Mouse (Mus musculus) frontal cortex, adult 2 months (tissue): ENCODE measurements at regions not wholly inside any gene's neighbourhood (a gene's known extent, or its start where the extent isn't known, plus 50 kb on each side); places are given as distances from the start of the nearest gene placed in this dataset.

ENCODE experiments used
- DNase-seq, 2 experiments: peaks; one replicate each; pipeline ENCODE4 v3.0.0; 2022; ENCODE audit warnings: low spot score in 1 of 2; ENCODE audit errors: extremely low spot score in 1 of 2

DNA sequence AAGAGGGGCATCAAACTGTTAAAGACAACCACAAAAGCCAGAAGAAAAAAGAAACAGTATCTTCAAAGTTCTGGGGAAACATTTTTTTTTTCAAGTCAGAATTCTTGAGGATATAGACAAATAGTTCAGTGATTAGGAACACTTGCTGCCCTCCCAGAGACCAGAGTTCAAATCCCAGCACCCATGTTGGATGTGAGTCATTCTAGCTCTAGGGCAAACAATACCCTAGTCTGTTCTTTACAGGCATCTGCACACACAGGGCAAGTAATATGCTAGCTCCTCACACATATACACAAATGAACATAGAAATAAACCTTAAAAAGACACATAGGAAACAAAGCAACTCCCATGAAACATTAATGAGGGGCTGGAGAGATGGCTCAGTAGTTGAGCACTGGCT, 256.8 kb downstream of the Mreg start:
- no peak for DNase-seq

DNA sequence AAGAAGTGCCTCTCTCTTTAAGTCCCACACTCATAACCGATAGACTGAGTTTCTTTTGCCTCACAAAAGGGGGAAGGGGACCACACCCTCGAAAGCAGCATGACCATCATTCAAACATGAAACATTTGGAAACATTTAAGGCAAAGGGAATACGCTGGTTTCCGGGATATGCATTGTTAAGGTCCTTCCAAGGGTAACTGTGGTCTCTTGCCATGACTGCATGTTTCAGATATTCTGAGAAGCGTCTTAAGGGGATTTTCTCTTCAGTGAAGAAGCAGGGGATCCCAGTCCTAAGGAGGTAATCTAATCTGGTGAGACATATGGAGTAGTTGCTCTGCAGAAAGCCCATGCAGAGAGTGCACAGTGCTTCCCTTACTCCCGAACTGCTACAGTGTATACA, 258.8 kb downstream of the Mreg start:
- DNase-seq, result no peak

DNA sequence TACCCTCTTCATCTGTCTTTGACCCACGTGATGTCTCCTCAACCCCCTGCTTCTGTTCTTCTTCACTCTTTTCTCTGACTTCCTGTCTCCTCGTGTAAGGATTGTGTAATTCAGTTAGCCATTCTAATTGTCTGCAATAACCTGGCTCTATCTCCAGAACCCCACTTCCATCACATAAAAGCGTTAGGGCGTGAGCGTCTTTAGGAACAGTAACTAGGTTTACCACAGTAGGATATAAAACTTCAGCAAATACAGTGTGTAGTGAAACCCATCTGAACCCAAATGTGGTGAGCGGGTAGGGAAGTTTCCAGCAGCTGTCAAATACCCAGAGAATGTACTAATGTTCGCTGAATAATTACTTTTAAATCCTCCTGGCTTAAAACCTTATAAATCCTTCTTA, 262.6 kb downstream of the Mreg start:
- DNase-seq, result no peak

DNA sequence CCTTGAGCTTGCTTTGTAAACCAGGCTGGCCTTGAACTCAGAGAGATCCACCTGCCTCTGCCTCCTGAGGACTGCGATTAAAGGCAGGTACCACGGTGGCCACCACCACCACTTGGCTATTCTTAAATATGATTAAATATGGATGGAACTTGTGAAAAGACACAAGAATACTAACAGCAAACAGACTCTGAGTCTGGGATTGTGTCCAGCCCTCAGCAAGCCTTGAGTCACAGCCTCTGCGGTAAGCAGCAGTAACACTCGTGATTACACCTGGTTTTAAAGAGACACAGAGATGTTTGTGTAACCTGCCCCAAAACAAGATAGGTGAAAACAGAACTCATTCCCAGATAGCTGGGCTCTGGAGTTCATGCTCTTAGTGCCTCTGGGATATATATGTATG, 263.4 kb downstream of the Mreg start:
- no peak for DNase-seq

DNA sequence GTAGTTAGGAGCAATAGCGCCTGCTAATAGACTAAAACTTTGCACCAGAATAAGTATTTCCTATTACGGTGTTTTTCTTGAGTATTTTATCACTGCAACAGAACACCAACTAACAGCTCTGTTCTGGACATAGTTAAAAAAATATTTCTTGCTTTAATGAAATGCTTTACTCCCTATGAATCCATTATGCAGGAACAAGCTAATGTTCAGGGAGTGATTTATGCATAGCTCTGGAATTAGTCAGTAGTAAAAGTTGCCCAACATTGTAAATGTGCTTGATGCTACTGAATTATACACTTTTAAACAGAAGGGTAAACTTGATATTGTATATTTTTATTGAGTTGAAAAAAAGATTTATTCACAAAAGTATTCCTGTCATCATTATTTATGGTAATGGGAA, 264.6 kb downstream of the Mreg start:
- DNase-seq, result no peak

DNA sequence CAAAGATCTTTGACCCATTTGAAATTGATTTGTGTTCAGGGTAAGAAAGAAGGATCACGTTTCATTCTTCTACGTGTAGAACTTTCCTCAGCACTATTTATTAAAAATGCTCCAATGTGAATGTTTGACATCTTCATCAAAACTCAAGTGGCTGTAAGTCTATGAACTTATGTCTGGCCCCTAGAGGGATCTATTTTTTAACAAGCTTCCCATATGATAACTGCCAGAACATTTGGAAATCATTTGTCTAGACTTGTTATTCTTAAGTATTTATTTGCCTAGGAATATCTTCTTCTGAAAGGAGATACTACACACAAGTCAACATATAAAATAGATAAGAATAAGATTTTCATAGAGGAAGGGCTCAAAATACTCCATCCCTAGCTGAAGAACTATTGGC, 265.2 kb downstream of the Mreg start:
- no peak for DNase-seq

DNA sequence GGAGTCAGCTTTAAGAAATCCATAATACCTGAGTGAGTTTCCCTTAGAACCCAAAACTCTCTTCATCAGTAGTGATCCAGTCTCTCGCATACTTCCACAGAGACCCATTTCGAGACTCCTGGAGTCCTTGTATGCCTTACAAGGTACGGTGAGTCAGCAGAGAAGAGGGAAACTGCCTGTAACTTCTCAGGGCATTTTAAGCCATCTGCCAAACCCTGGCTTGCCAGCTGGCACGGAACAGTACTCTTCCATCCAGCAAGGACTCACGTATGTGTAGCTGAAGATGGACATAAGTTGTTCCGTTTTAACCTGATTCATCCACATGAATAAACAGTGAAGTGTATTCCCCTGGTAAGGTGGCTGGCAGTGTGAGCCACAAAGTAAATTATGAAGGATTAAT, 267.0 kb downstream of the Mreg start:
- DNase-seq, result peak; percentile 3 to 55

DNA sequence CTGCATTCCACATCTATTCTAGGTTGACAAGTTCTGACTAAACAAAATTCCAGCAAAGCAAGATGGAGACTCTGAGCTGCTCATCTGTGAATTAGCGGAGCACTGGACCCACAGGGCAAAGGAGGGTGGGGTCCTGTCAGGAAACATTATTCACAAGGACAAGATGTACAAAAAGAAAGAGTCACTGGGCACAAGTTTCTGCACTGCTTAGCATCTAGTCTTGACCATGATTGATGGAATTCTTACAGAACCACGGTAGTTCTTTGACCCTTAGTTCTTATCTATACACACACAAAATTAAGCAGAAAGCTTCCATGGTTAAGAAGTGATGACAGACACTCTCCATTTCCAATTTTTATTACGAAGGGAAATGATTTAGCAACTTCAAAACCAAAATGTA, 267.6 kb downstream of the Mreg start:
- DNase-seq, result no peak

DNA sequence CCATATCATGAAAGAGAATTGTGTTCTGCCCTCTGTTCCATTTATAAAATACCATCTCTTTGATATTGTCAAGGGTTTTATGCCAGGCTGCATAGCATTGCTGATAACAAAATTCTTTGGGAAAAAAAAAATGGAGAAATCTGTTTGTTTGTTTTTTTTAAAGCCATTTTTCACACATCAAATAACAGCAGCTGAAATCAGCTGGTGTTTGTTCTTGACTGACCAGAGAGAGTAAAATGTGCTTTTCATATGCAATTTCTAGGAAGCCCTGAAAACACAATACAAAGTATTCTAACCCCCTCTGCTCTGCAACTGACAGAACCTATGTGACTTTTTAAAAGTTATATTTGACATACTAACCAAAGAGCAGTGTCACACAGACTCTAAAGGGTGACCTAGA, 270.0 kb downstream of the Mreg start:
- no peak for DNase-seq

DNA sequence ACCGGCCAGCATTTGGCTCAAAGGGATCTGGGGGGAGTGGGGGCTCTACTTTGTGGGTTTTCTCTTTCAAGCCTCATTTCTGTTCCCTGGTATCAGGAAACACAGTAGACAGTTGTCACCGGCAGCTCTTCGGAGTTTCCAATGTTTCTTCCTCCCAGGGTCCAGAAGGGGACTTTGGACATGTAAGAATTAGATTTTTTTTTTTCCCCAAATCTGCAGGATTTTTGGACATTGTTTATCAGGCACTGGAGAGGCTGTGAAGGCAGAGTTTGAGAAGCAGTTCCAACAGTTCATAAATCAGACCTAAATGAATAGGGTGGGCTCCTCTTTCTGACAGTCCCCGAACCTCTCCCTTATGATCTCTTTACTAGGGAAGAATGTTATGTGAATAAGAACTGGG, 270.4 kb downstream of the Mreg start:
- DNase-seq, result no peak

DNA sequence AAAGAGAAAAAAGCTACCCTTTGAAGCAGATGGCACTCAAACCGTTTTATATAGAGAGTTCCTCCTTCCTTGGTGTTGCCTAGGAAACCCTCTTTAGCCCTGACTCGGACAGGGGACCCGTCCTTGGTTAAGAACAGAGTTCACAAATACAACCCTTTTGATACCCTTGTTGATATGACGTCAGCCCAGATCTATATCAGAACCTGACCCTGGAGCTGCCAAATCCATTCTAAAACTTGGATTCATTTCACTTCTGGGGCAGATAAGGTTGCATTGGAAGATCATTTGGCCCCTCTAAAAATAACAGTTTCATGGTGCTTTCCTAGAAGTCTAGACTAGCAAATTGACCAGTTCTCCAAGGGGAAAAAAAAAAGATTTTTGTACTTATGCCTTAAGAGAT, 271.2 kb downstream of the Mreg start:
- DNase-seq, result no peak

DNA sequence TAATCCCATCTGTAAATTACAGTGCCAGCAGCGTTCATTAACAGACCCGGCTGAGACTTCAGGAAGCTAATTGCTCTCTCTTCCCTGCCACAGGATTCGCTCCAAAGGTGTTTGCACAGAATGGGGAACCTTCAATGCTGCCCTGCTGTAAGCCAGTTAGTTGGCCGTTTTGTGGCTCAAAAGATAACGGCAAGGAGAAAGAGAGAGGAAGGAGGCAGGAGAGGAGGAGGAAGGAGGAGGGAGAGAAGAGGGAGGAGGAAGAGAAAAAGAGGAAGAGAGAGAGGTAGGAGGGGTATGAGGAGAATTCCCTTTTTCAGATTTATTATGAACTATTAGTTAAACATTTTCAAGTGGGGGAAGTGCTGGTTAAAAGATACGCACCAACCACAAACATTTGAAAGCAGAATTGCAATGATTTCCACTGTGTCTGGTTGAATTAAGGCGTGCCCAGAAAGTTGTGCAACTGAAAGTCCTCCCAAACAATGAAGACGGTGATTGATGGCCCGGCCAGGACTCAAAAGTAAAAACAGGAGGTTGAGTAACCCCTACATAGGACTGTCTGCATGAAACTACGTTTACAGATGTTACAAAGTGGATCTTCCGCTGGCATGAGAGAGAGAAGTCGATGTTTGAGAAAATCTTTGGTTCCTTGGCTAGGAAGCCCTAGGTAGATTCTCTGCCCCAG, 273.6 kb downstream of the Mreg start:
- no peak for DNase-seq

DNA sequence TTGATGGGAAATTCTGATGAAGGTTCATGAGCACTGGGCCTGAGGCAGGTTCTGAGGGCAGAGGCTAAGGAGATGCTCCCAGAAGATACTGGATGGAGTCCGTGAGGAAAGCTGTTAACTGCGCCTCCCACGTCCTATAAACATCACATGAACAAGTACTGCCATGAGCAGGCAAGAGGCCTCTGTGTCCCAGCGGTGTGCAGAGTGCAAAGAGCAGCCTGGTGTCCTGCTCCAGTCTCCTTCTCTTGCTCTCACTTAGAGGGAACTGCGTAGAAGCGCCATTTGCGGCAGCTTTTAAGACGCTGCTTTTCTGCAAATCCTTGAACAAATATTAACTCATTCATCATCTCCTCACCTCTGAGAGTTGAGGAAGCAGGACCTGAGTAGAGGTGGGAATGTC, 274.2 kb downstream of the Mreg start:
- DNase-seq, result no peak

DNA sequence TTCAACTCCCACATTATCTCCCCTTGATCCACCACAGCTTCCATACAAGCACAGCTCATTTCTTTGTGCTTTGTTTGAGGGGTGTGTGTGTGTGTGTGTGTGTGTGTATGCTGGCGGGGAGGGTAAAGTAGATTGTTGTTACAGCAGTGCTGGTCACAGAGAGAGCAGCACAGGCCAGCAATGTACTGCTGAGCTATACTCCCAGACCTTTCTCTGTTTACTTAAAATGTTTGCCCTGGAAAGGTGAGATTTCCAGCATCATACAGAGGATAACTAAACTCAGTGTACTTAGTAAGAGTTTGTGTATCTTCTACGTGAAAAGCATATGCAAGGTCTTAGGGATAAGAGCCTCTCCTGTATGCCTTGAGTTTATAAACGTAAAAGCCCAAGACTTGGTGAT, 274.9 kb downstream of the Mreg start:
- no peak for DNase-seq

DNA sequence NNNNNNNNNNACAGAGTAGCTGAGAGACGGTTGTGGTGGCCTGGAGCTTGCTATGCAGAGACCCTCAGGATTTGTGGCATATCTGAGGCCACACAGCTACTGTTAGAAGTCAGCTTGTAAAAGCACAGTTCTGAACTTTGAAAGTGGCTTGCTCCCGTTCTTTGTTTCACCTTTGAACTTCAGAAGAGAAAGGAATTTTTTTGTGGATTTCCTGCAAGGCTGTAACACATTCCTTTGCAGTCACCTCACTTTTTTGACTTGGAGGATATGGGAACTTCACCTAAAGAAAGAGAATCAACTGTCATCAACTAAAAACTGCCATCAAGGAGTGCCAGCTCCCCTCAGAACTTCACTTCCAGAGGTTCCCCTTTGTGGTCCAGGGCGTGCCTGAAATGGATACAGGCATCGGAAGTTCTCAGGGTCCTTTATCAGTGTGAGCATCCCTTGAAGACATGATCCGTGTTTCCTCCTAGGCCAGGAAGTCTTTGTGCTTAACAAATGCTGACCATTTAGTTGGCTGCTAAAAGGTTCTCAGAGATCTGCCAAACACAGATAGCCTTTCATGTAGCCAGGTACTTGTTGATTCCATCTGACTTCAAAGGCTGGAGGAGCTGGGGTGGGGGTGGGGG, 275.5 kb downstream of the Mreg start:
- no peak for DNase-seq

DNA sequence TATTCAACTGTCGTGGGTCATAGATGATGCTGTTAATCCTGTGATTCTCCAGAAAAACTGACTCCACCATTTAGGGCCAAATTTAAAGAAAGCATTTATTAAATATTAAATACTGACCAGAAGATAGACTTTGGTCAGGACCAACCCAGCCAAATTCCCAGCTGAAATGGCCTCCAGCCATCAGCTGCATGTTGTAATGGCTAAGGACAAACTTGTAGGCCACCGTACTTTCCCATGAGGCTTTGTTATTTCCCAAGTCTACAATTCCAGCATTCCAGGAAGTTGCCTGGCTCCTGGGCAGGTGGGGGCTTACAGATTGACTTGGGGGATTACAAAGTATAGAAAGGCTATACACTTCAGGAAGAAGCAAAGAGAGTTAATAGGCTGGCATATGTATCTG, 272.5 kb upstream of the Fn1 start:
- no peak for DNase-seq

DNA sequence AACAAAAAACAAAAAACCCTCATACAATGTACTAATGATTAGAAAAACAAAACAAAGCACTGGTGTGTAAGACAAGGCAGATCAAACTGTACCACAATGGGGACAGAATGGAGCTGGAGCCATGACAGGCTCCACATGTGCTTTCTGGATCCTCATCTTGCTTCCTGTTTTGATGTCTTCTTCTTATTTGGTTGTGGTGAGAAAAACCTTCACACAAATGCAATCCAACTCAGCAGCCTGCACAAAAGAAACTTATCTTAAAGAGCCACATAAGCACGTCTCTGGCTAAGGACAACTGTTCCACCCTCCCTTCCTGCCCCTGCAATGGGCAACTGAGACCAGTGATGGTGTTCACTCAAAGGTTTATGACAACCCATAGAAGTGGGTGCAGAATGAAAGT, 271.9 kb upstream of the Fn1 start:
- no peak for DNase-seq

DNA sequence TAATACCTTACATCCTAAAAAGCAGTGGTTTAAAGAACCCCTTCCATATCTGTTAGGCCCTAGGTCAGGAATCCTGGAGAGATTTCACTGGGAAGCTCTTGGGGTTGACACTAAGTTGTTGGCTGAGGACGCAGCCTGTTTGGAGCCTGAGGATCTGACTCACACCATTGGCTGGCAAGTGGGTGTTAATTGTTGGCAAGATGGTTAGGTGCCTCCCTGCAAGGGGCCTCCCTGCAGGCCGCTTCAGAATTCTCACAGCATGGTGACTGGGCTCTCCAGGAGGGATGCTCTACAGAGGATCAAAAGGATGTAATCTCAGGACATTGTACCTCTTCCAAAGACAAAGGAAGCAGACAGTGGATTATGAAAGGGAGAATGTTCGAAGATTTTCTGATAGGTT, 270.7 kb upstream of the Fn1 start:
- DNase-seq, result no peak

DNA sequence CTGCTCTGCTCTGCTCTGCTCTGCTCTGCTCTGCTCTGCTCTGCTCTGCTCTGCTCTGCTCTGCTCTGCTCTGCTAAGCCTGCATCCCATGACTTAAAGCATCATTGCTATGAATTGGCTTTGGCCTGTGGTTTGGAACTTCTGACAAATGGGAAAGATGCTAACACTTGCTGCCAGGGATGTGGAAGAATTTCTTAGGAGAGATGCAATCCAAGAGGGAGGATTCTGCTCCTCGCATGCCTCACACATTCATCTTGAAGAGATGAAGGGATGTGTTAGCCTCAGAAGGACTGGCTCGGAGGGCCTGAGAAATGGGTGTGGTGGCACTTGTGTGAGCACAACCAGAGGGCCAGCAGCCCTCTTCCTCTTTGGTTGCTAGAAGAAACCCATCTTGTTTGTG, 268.5 kb upstream of the Fn1 start:
- no peak for DNase-seq

DNA sequence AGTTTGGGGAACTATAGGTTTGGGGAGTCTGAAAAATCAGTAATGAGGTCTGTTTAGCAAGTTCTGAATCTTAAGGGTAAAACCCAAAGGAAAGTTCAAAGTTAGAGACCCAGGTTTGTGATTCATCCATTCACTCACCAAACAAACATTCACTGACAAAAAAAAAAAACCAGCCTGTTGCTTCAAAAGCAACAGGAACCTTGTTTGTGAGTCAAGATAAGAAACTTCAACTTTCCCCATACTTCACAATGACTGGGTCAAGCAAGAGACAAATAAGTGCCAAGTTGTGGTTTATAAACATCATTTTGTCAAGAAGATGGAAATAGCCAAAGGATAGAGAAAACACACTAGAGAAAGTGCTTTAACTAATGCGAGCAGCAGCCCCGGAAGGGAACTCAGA, 266.9 kb upstream of the Fn1 start:
- no peak for DNase-seq

DNA sequence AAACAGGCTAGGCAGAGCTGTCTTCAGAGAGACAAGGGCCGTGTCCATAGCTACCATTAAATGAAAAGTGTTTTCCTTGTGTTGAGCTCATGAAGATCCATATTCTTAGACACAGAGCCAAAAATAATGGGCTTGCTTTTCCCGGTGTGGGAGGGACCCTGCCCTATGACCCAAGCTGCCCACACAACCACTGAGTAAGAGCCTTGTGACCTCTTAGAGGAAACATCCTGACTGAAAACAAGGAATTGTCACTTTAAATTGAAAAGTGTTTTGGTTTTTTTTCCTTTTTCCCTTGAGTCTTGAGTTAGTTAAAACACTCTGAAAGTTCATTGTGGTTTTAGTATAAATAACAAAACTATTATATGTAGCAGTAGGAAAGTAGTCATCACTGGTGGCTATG, 264.0 kb upstream of the Fn1 start:
- DNase-seq, result no peak

DNA sequence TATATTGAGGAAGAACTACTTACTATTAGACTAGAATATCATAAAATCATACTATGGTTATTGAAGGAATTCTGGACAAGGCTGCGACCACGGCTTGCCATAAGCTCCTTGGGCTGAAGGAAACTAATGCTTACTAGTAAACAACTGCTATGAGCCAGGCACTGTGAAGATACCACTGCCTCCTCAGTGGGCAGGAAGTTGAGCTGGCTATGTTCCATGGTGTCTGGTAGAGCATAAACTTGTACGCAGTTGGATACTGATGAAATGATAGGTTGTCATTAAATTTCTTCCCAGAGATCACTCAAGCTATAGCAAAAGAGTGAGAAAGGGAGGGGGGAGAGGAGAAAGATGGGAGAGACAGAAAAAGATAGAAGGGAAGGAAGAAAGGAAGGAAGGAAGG, 261.4 kb upstream of the Fn1 start:
- no peak for DNase-seq

DNA sequence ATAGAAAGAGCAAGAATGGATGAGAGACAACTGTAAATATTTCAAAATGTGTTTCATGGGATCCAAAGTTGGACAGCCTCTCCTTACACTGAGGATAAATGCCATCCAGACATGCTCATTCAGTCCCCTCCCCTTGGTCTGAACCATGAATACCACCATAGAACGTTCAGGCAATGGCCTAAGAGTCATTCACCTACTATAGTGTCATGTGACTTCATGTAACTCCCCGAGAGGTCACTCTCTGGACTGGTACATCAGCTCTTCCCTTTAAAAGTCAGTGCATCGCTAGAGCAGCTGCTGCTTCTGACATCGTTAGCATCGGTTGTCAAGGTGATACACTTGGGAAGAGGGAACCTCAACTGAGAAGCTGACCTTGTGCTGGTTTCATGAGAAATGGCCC, 260.2 kb upstream of the Fn1 start:
- no peak for DNase-seq
